Mouse (Mus musculus) myocyte (in vitro differentiated cells): ENCODE measurements around the gene H2afz.

Experiments
- CEBPB ChIP-seq: IDR thresholded peaks from 2 replicates; pipeline ENCODE4 v1.6.1; 2011; ENCODE audit warnings: mild to moderate bottlenecking, moderate library complexity; ENCODE audit not compliant: poor library complexity, insufficient read depth, severe bottlenecking
- E2F4 ChIP-seq: IDR thresholded peaks from one replicate; pipeline ENCODE4 v1.6.1; 2011; ENCODE audit warnings: mild to moderate bottlenecking, control low read depth, moderate library complexity; ENCODE audit not compliant: insufficient read depth
- MAX ChIP-seq: IDR thresholded peaks from one replicate; pipeline ENCODE4 v1.6.1; 2011; ENCODE audit warnings: low read depth, mild to moderate bottlenecking, control low read depth
- MYOD1 ChIP-seq, 3 experiments: IDR thresholded peaks; one replicate each; pipeline ENCODE4 v1.6.1; 2011; ENCODE audit warnings: control low read depth in 2 of 3, low read depth in 2 of 3, mild to moderate bottlenecking in 2 of 3, moderate library complexity in 1 of 3; ENCODE audit not compliant: insufficient read length in 2 of 3, control insufficient read depth in 1 of 3
- MYOG ChIP-seq, 3 experiments: IDR thresholded peaks; one replicate each; pipeline ENCODE4 v1.6.1; 2011; ENCODE audit warnings: control low read depth in 2 of 3, low read depth in 2 of 3, mild to moderate bottlenecking in 2 of 3; ENCODE audit not compliant: insufficient read length in 2 of 3, control insufficient read depth in 1 of 3, insufficient read depth in 1 of 3
- POLR2A ChIP-seq: IDR thresholded peaks from one replicate; pipeline ENCODE4 v1.6.1; 2011; ENCODE audit warnings: low read depth, mild to moderate bottlenecking, control low read depth, moderate library complexity; ENCODE audit not compliant: insufficient read length
- POLR2AphosphoS2 ChIP-seq: IDR thresholded peaks from one replicate; pipeline ENCODE4 v1.6.1; 2011; ENCODE audit warnings: low read depth, control low read depth; ENCODE audit not compliant: insufficient read length
- REST ChIP-seq: IDR thresholded peaks from one replicate; pipeline ENCODE4 v1.6.1; 2011; ENCODE audit warnings: mild to moderate bottlenecking, control low read depth, moderate library complexity; ENCODE audit not compliant: insufficient read depth, insufficient read length
- SRF ChIP-seq: IDR thresholded peaks from one replicate; pipeline ENCODE4 v1.6.1; 2011; ENCODE audit warnings: low read depth; ENCODE audit not compliant: control insufficient read depth, insufficient read length
- TCF12 ChIP-seq: IDR thresholded peaks from one replicate; pipeline ENCODE4 v1.6.1; 2011; ENCODE audit warnings: mild to moderate bottlenecking, control low read depth; ENCODE audit not compliant: poor library complexity, insufficient read depth, severe bottlenecking
- TCF3 ChIP-seq: IDR thresholded peaks from one replicate; pipeline ENCODE4 v1.6.1; 2011; ENCODE audit warnings: low read depth, control low read depth; ENCODE audit not compliant: insufficient read length
- USF1 ChIP-seq: IDR thresholded peaks from one replicate; pipeline ENCODE4 v1.6.1; 2011; ENCODE audit warnings: low read depth, mild to moderate bottlenecking, control low read depth, moderate library complexity

- no peak for TF ChIP-seq E2F4
- no peak for TF ChIP-seq POLR2A
- no peak for TF ChIP-seq POLR2AphosphoS2
- no peak for TF ChIP-seq MAX
- TF ChIP-seq MYOD1 (IDR thresholded peaks at IDR 0.05; ENCODE audit: control insufficient read depth in 1 of 3, insufficient read length in 2 of 3, low read depth in 2 of 3): no peak
- no peak for TF ChIP-seq USF1
- peak; percentile 66 for TF ChIP-seq CEBPB
- TF ChIP-seq MYOG (IDR thresholded peaks at IDR 0.05; ENCODE audit: control insufficient read depth in 1 of 3, insufficient read depth in 1 of 3, insufficient read length in 2 of 3, low read depth in 2 of 3): no peak
- no peak for TF ChIP-seq TCF12
- TF ChIP-seq SRF: no peak
- no peak for TF ChIP-seq REST
- no peak for TF ChIP-seq TCF3
These were observed 15.9 kb downstream of the H2afz start for GRCm38 (mm10) chr3:137880109-137880748.
